Mouse (Mus musculus) liver, postnatal 0 days (tissue): Measurements from ENCODE around the gene Zscan5b.
"Not testable (repeated sequence)": the region's sequence is repeated elsewhere in the genome, so short reads cannot be mapped to it uniquely, and the experiment has no call there.

Source experiments
- CTCF ChIP-seq: sonication (generic); IDR thresholded peaks from 2 replicates; pipeline ENCODE4 v1.5.1; 2016; ENCODE audit warnings: antibody characterized with exemption, low read depth
- EP300 ChIP-seq: IDR thresholded peaks from 2 replicates; pipeline ENCODE4 v1.6.1; 2016; ENCODE audit warnings: antibody characterized with exemption, low read depth, mild to moderate bottlenecking

- not testable (repeated sequence) for TF ChIP-seq EP300
- TF ChIP-seq CTCF: peak; percentile 71
Observed at GRCm38 (mm10) chr7:6240841-6241425, 18.9 kb downstream of the Zscan5b start.
